Mouse (Mus musculus) hindbrain, embryonic 11.5 days (tissue): ENCODE results near the gene Gria2. TPM values are rescaled to one million over a fixed set of nuclear protein-coding genes. Genes with fewer than 3 reads are reported as not detected.
A peak's percentile ranks its signal among the peaks of the same experiment; 100 is the strongest.

Experiments used
- ATAC-seq: fragments of 200-750 bp; cut with Nextera tagmentation; 2 replicates; pipeline ENCODE4 v1.8.0; 2017; ENCODE audit warnings: mild to moderate bottlenecking, moderate TSS enrichment, moderate library complexity; ENCODE audit not compliant: low FRiP score
- DNase-seq: peaks from one replicate; pipeline ENCODE4 v3.0.0-alpha.2; 2015; ENCODE audit warnings: low spot score
- H3K27ac ChIP-seq: fragments of 300-500 bp; sonication (generic); 2 replicates; pipeline ENCODE4 v1.5.1; 2014; ENCODE audit warnings: mild to moderate bottlenecking, low read depth, low read length
- H3K27me3 ChIP-seq: fragments of 300-500 bp; sonication (generic); 2 replicates; pipeline ENCODE4 v1.6.1; 2014; ENCODE audit warnings: mild to moderate bottlenecking, low read length, moderate library complexity, mixed read lengths; ENCODE audit not compliant: control insufficient read depth, insufficient read depth
- H3K36me3 ChIP-seq: fragments of 300-500 bp; sonication (generic); 2 replicates; pipeline ENCODE4 v1.6.1; 2014; ENCODE audit warnings: mild to moderate bottlenecking, low read length, moderate library complexity, mixed read lengths; ENCODE audit not compliant: control insufficient read depth, insufficient read depth
- H3K4me1 ChIP-seq: fragments of 300-500 bp; sonication (generic); replicated peaks from 2 replicates; pipeline ENCODE4 v1.6.1; 2014; ENCODE audit warnings: low read length, mixed read lengths; ENCODE audit not compliant: control insufficient read depth, insufficient read depth
- H3K4me2 ChIP-seq: fragments of 300-500 bp; sonication (generic); replicated peaks from 2 replicates; pipeline ENCODE4 v1.6.1; 2014; ENCODE audit warnings: mild to moderate bottlenecking, low read depth, low read length
- H3K4me3 ChIP-seq: fragments of 300-500 bp; sonication (generic); 2 replicates; pipeline ENCODE4 v1.5.1; 2014; ENCODE audit warnings: low read depth, low read length
- H3K9ac ChIP-seq: fragments of 300-500 bp; sonication (generic); 2 replicates; pipeline ENCODE4 v1.6.1; 2014; ENCODE audit warnings: low read depth, low read length
- H3K9me3 ChIP-seq: fragments of 300-500 bp; sonication (generic); 2 replicates; pipeline ENCODE4 v1.6.1; 2016; ENCODE audit warnings: low read length; ENCODE audit not compliant: control insufficient read depth
- WGBS: fragments of 180-500 bp; shearing (Covaris S2); extraction: QIAGEN DNeasy Blood & Tissue Kit; methylation state at CpG from one replicate; pipeline ENCODE4 v1.1.7; 2014; 5-methylcytosine and 5-hydroxymethylcytosine counted together
- polyA plus RNA-seq: library from polyadenylated mRNA; unstranded; fragments of >200 nt; fragmentation: Nextera tagmentation; extraction: Ambion mirVana; gene quantifications from 2 replicates; pipeline ENCODE4 v1.2.1, GENCODE M21; 2014

The Gria2 gene
- polyA plus RNA-seq, 1 experiment from 2014 or later: 37.2 TPM

GRCm38 (mm10) chr3:80805327-80805726 is 2.7 kb upstream of the Gria2 start:
- no peaks in the 10 kb centered on the region for H3K36me3 ChIP-seq
- H3K9ac ChIP-seq: no peak overlapping the region
- H3K4me2 ChIP-seq: no peak overlapping the region
- DNase-seq: peak; percentile 48
- no peaks in the 10 kb centered on the region for H3K27me3 ChIP-seq
- WGBS: 12% methylated on average over 1 of the region's 1 CpGs
- no peaks in the 10 kb centered on the region for H3K9me3 ChIP-seq
- no peak for ATAC-seq
- no peaks in the 10 kb centered on the region for H3K4me1 ChIP-seq
- no peak overlapping the region for H3K4me3 ChIP-seq
- no peak overlapping the region for H3K27ac ChIP-seq

GRCm38 (mm10) chr3:80803811-80804210 is 1.2 kb upstream of the Gria2 start:
- DNase-seq (no peak), ATAC-seq (no peak)
- H3K9ac ChIP-seq: no peak overlapping the region
- no peaks in the 10 kb centered on the region for H3K4me1 ChIP-seq
- 81% methylated on average over 1 of the region's 1 CpGs for WGBS
- no peaks in the 10 kb centered on the region for H3K9me3 ChIP-seq
- no peak overlapping the region for H3K4me2 ChIP-seq
- H3K27ac ChIP-seq: no peak overlapping the region
- no peaks in the 10 kb centered on the region for H3K36me3 ChIP-seq
- H3K4me3 ChIP-seq: no peak overlapping the region
- no peaks in the 10 kb centered on the region for H3K27me3 ChIP-seq

- Histone ChIP-seq H3K9ac (peak overlapping the region; percentile 73), H3K27me3 (no peaks in the 10 kb centered on the region), H3K4me3 (peak overlapping the region; percentile 50; the same call in 1 of the 2 replicates), H3K9me3 (no peaks in the 10 kb centered on the region), H3K27ac (no peak overlapping the region), H3K36me3 (no peaks in the 10 kb centered on the region), H3K4me1 (no peaks in the 10 kb centered on the region), H3K4me2 (peak overlapping the region; percentile 83)
- no peak for DNase-seq
- WGBS: 57% methylated on average over 8 of the region's 8 CpGs
- ATAC-seq: no peak; the same call in 1 of the 2 replicates
These were observed 576 bp upstream of the Gria2 start for GRCm38 (mm10) chr3:80803211-80803610.

GRCm38 (mm10) chr3:80801827-80802310 is 766 bp downstream of the Gria2 start:
- Histone ChIP-seq H3K36me3 (no peaks in the 10 kb centered on the region), H3K9me3 (no peaks in the 10 kb centered on the region), H3K27me3 (no peaks in the 10 kb centered on the region), H3K27ac (peak overlapping the region; percentile 71; the same call in 1 of the 2 replicates), H3K4me2 (peak overlapping the region; percentile 83), H3K4me1 (no peaks in the 10 kb centered on the region), H3K9ac (peak overlapping the region; percentile 73), H3K4me3 (peak overlapping the region; percentile 50)
- 15% methylated on average over 6 of the region's 6 CpGs for WGBS
- DNase-seq (peak; percentile 36), ATAC-seq (0 out of 2 replicates have a peak, but pooled peaks have one; percentile 1)

- Histone ChIP-seq H3K9ac (peak overlapping the region; percentile 73), H3K4me2 (peak overlapping the region; percentile 83), H3K36me3 (no peaks in the 10 kb centered on the region), H3K27ac (peak overlapping the region; percentile 68), H3K27me3 (no peaks in the 10 kb centered on the region), H3K4me1 (no peaks in the 10 kb centered on the region), H3K9me3 (no peaks in the 10 kb centered on the region), H3K4me3 (peak overlapping the region; percentile 50)
- WGBS: 7% methylated on average over 33 of the region's 33 CpGs
- peak; percentile 70 for ATAC-seq
- no peak for DNase-seq
These were observed 1.4 kb downstream of the Gria2 start for GRCm38 (mm10) chr3:80800995-80801826.

GRCm38 (mm10) chr3:80800299-80800994 is 2.2 kb downstream of the Gria2 start:
- Histone ChIP-seq H3K9ac (peak overlapping the region; percentile 73), H3K27ac (peak overlapping the region; percentile 68), H3K27me3 (no peaks in the 10 kb centered on the region), H3K9me3 (no peaks in the 10 kb centered on the region), H3K36me3 (no peaks in the 10 kb centered on the region), H3K4me2 (peak overlapping the region; percentile 83), H3K4me3 (peak overlapping the region; percentile 50), H3K4me1 (no peaks in the 10 kb centered on the region)
- peak; percentile 41 for ATAC-seq
- DNase-seq: peak; percentile 69
- 3% methylated on average over 29 of the region's 29 CpGs for WGBS

- Histone ChIP-seq H3K27me3 (no peaks in the 10 kb centered on the region), H3K4me1 (no peaks in the 10 kb centered on the region), H3K4me3 (no peak overlapping the region), H3K27ac (no peak overlapping the region), H3K4me2 (no peak overlapping the region), H3K36me3 (no peaks in the 10 kb centered on the region), H3K9me3 (no peaks in the 10 kb centered on the region), H3K9ac (no peak overlapping the region)
- ATAC-seq (no peak), DNase-seq (no peak)
- 72% methylated on average over 1 of the region's 1 CpGs for WGBS
These were observed 4.7 kb downstream of the Gria2 start for GRCm38 (mm10) chr3:80797935-80798334.

- H3K9me3 ChIP-seq: no peaks in the 10 kb centered on the region
- DNase-seq: no peak
- no peak for ATAC-seq
- H3K4me1 ChIP-seq: no peaks in the 10 kb centered on the region
- H3K9ac ChIP-seq: no peak overlapping the region
- no peak overlapping the region for H3K4me3 ChIP-seq
- no peaks in the 10 kb centered on the region for H3K27me3 ChIP-seq
- no peaks in the 10 kb centered on the region for H3K36me3 ChIP-seq
- H3K4me2 ChIP-seq: no peak overlapping the region
- no peak overlapping the region for H3K27ac ChIP-seq
These were observed 5.9 kb downstream of the Gria2 start for GRCm38 (mm10) chr3:80796764-80797163.
